Mouse (Mus musculus) midbrain, postnatal 0 days (tissue): ENCODE measurements at regions not wholly inside any gene's neighbourhood (a gene's known extent, or its start where the extent isn't known, plus 50 kb on each side); places are given as distances from the start of the nearest gene placed in this dataset.

Source experiments
- ATAC-seq: fragments of 200-750 bp; cut with Nextera tagmentation; 2 replicates; pipeline ENCODE4 v1.8.0; 2017; ENCODE audit warnings: moderate number of reproducible peaks, mild to moderate bottlenecking, moderate TSS enrichment, moderate library complexity; ENCODE audit not compliant: low FRiP score
- DNase-seq: peaks from one replicate; pipeline ENCODE4 v3.0.0-alpha.2; 2015; ENCODE audit warnings: low spot score
- H3K27ac ChIP-seq: fragments of 300-500 bp; sonication (generic); 2 replicates; pipeline ENCODE4 v1.5.1; 2014; ENCODE audit warnings: low read depth, mild to moderate bottlenecking, low read length, mixed read lengths
- H3K27me3 ChIP-seq: fragments of 300-500 bp; sonication (generic); 2 replicates; pipeline ENCODE4 v1.6.1; 2014; ENCODE audit warnings: low read length, control low read depth, mixed read lengths; ENCODE audit not compliant: insufficient read depth
- H3K36me3 ChIP-seq: fragments of 300-500 bp; sonication (generic); 2 replicates; pipeline ENCODE4 v1.6.1; 2014; ENCODE audit warnings: low read length, control low read depth, mixed read lengths; ENCODE audit not compliant: insufficient read depth
- H3K4me1 ChIP-seq: fragments of 300-500 bp; sonication (generic); 2 replicates; pipeline ENCODE4 v1.6.1; 2014; ENCODE audit warnings: mild to moderate bottlenecking, control low read depth, antibody characterized with exemption, low read length, mixed read lengths; ENCODE audit not compliant: insufficient read depth
- H3K4me2 ChIP-seq: fragments of 300-500 bp; sonication (generic); 2 replicates; pipeline ENCODE4 v1.6.1; 2014; ENCODE audit warnings: low read depth, mild to moderate bottlenecking, low read length, mixed read lengths; ENCODE audit not compliant: poor library complexity, severe bottlenecking
- H3K4me3 ChIP-seq: fragments of 300-500 bp; sonication (generic); 2 replicates; pipeline ENCODE4 v1.5.1; 2014; ENCODE audit warnings: low read depth, mild to moderate bottlenecking, low read length, moderate library complexity
- H3K9ac ChIP-seq: fragments of 300-500 bp; sonication (generic); replicated peaks from 2 replicates; pipeline ENCODE4 v1.6.1; 2014; ENCODE audit warnings: mild to moderate bottlenecking, low read length, moderate library complexity, mixed read lengths; ENCODE audit not compliant: poor library complexity, severe bottlenecking
- H3K9me3 ChIP-seq: fragments of 300-500 bp; sonication (generic); 2 replicates; pipeline ENCODE4 v1.6.1; 2016; ENCODE audit warnings: low read length, control low read depth
- CTCF ChIP-seq: IDR thresholded peaks from 2 replicates; pipeline ENCODE4 v1.5.1; 2016; ENCODE audit warnings: antibody characterized with exemption, mild to moderate bottlenecking
- WGBS: fragments of 180-500 bp; shearing (Covaris S2); extraction: QIAGEN DNeasy Blood & Tissue Kit; methylation state at CpG from one replicate; pipeline ENCODE4 v1.1.7; 2014; 5-methylcytosine and 5-hydroxymethylcytosine counted together

- Histone ChIP-seq H3K4me2 (no peak overlapping the region), H3K36me3 (no peaks in the 10 kb centered on the region), H3K27ac (no peak overlapping the region), H3K4me3 (no peak overlapping the region), H3K27me3 (no peaks in the 10 kb centered on the region), H3K4me1 (0 out of 2 replicates have a peak, but pooled peaks cover 3% of the 10 kb centered on the region), H3K9me3 (no peaks in the 10 kb centered on the region), H3K9ac (no peak overlapping the region)
- 46% methylated on average over 26 of the region's 26 CpGs for WGBS
- TF ChIP-seq CTCF = no peak
- DNase-seq (peak; percentile 64), ATAC-seq (no peak)
Measured at GRCm38 (mm10) chr16:30873493-30874211, 207.6 kb downstream of the Xxylt1 start.

- TF ChIP-seq CTCF = 0 out of 2 replicates have a peak, but pooled peaks have one; percentile 4
- Histone ChIP-seq H3K9me3 (no peaks in the 10 kb centered on the region), H3K4me1 (0 out of 2 replicates have a peak, but pooled peaks cover 3% of the 10 kb centered on the region), H3K4me3 (no peak overlapping the region), H3K4me2 (no peak overlapping the region), H3K27me3 (no peaks in the 10 kb centered on the region), H3K27ac (no peak overlapping the region), H3K36me3 (no peaks in the 10 kb centered on the region), H3K9ac (no peak overlapping the region)
- DNase-seq (no peak), ATAC-seq (no peak)
- WGBS = 80% methylated on average over 7 of the region's 7 CpGs
Measured at GRCm38 (mm10) chr16:30875235-30875829, 205.9 kb downstream of the Xxylt1 start.

- Histone ChIP-seq H3K4me3 (no peak overlapping the region), H3K27me3 (no peaks in the 10 kb centered on the region), H3K4me1 (0 out of 2 replicates have a peak, but pooled peaks cover 3% of the 10 kb centered on the region), H3K9me3 (no peaks in the 10 kb centered on the region), H3K9ac (no peak overlapping the region), H3K36me3 (no peaks in the 10 kb centered on the region), H3K4me2 (no peak overlapping the region), H3K27ac (no peak overlapping the region)
- no peak for ATAC-seq
- no peak for TF ChIP-seq CTCF
- no peak for DNase-seq
- WGBS = 93% methylated on average over 1 of the region's 1 CpGs
Measured at GRCm38 (mm10) chr16:30878821-30879220, 202.4 kb downstream of the Xxylt1 start.

- WGBS = 85% methylated on average over 1 of the region's 1 CpGs
- no peak for TF ChIP-seq CTCF
- H3K4me3 ChIP-seq = no peak overlapping the region
- H3K27me3 ChIP-seq = no peaks in the 10 kb centered on the region
- H3K27ac ChIP-seq = no peak overlapping the region
- no peak overlapping the region for H3K9ac ChIP-seq
- no peak for ATAC-seq
- DNase-seq = no peak
- no peaks in the 10 kb centered on the region for H3K9me3 ChIP-seq
- no peaks in the 10 kb centered on the region for H3K4me1 ChIP-seq
- no peaks in the 10 kb centered on the region for H3K36me3 ChIP-seq
- H3K4me2 ChIP-seq = no peak overlapping the region
Measured at GRCm38 (mm10) chr16:30879878-30880277, 201.4 kb downstream of the Xxylt1 start.

- Histone ChIP-seq H3K4me3 (no peak overlapping the region), H3K9me3 (no peaks in the 10 kb centered on the region), H3K9ac (no peak overlapping the region), H3K4me1 (no peaks in the 10 kb centered on the region), H3K27me3 (no peaks in the 10 kb centered on the region), H3K4me2 (no peak overlapping the region), H3K36me3 (no peaks in the 10 kb centered on the region), H3K27ac (no peak overlapping the region)
- no peak for DNase-seq
- no peak for TF ChIP-seq CTCF
- ATAC-seq = no peak
- 97% methylated on average over 3 of the region's 3 CpGs for WGBS
Measured at GRCm38 (mm10) chr16:30880682-30881081, 200.6 kb downstream of the Xxylt1 start.

GRCm38 (mm10) chr16:30881186-30881585 is 200.0 kb downstream of the Xxylt1 start:
- Histone ChIP-seq H3K9ac (no peak overlapping the region), H3K4me3 (no peak overlapping the region), H3K4me1 (no peaks in the 10 kb centered on the region), H3K9me3 (no peaks in the 10 kb centered on the region), H3K4me2 (no peak overlapping the region), H3K27ac (no peak overlapping the region), H3K36me3 (no peaks in the 10 kb centered on the region), H3K27me3 (no peaks in the 10 kb centered on the region)
- no peak for TF ChIP-seq CTCF
- ATAC-seq = no peak
- no peak for DNase-seq
- 79% methylated on average over 5 of the region's 5 CpGs for WGBS
